In genomic region chr19:6285226-6285625, GRCm38 (mm10) we compare ENCODE assay signal across 12 mouse cellular contexts. TPM values are rescaled to one million over a fixed set of nuclear protein-coding genes. Genes with fewer than 3 reads are reported as not detected.
DNase-seq lines count a peak whose midpoint lies in the region; ATAC-seq and TF ChIP-seq lines count a peak whose summit lies in the region.
"Had no signal": no experiment of that assay in that cellular context is flagged by ENCODE, and none has a peak within 500 bp of the region (broad histone marks: within the 10 kb centered on the region; RNA-seq: fewer than 3 reads in every experiment).

No protein-coding gene starts in this region.

- no peaks in the 10 kb centered on the region for H3K9me3 ChIP-seq in heart, embryonic 12.5 days (replicated peaks)
- no peaks in the 10 kb centered on the region for H3K9me3 ChIP-seq in CH12.LX (replicated peaks; ENCODE audit: low read length)
- H3K9me3 ChIP-seq: hindbrain, embryonic 12.5 days; midbrain, embryonic 12.5 days; neural tube, embryonic 13.5 days had no signal

- intact Hi-C loops in heart, postnatal 25 days (cut with DNase I), result no loop called here
- intact Hi-C loops in left cerebral cortex, postnatal 4 days (cut with DNase I), result no loop called here

- H3K36me3 ChIP-seq in heart, embryonic 12.5 days, result peaks cover 52% of the 10 kb centered on the region
- peaks cover 89 to 94% of the 10 kb centered on the region in 2 experiments for H3K36me3 ChIP-seq in CH12.LX (replicated peaks in 1 of 2; ENCODE audit: control insufficient read depth in 1 of 2, insufficient read depth in 1 of 2, low read length in 1 of 2)

- no peaks in the 10 kb centered on the region for H3K27me3 ChIP-seq in heart, embryonic 12.5 days (replicated peaks)
- H3K27me3 ChIP-seq in CH12.LX (replicated peaks), result no peaks in the 10 kb centered on the region
- H3K27me3 ChIP-seq: hindbrain, embryonic 12.5 days; midbrain, embryonic 12.5 days; neural tube, embryonic 13.5 days had no signal

- no peak for TF ChIP-seq POLR2A in CH12.LX (IDR thresholded peaks at IDR 0.05; ENCODE audit: low read depth, low read length)
- TF ChIP-seq POLR2A in bone marrow, adult 2 months (IDR thresholded peaks at IDR 0.05; ENCODE audit: borderline replicate concordance, control insufficient read depth, low read depth, low read length), result no peak

- TF ChIP-seq CTCF in CH12.LX (conservative IDR thresholded peaks at IDR 0.05 in 1 of 2, IDR thresholded peaks at IDR 0.05 in 1 of 2; ENCODE audit: low read depth in 2 of 2, low read length in 2 of 2), result no peak
- no peak for TF ChIP-seq CTCF in bone marrow, adult 2 months (IDR thresholded peaks at IDR 0.05; ENCODE audit: control insufficient read depth, insufficient read depth, low read length)

- WGBS in heart, embryonic 12.5 days, result 48% methylated on average over 8 of the region's 8 CpGs
- WGBS in bone marrow, adult 2 months, result 71% methylated on average over 8 of the region's 8 CpGs

- H3K79me2 ChIP-seq in CH12.LX (replicated peaks; ENCODE audit: control insufficient read depth, extremely low read depth, insufficient read depth, poor library complexity, severe bottlenecking), result peaks cover 87% of the 10 kb centered on the region

- peak overlapping the region; percentile 54 for H3K4me2 ChIP-seq in heart, embryonic 12.5 days
- H3K4me2 ChIP-seq in CH12.LX (ENCODE audit: insufficient read depth, low read depth, poor library complexity, severe bottlenecking), result no peak overlapping the region
- H3K4me2 ChIP-seq: hindbrain, embryonic 12.5 days; midbrain, embryonic 12.5 days; neural tube, embryonic 13.5 days had no signal

- in situ Hi-C loops in CH12.LX (cut with MboI; ENCODE audit: low pct_ligation_motif_present, low pct_unique_long_range_greater_than_20kb, low sequenced_read_pairs), result no loop called here

- ATAC-seq in heart, embryonic 12.5 days (ENCODE audit: insufficient number of reproducible peaks, low FRiP score), result peak; percentile 39; the same call in 1 of the 2 replicates
- ATAC-seq: activated CD4-positive, CD25-positive, alpha-beta regulatory T cell, adult 4 months had no signal

- peak overlapping the region; percentile 92 for H3K27ac ChIP-seq in heart, embryonic 12.5 days (ENCODE audit: poor library complexity, severe bottlenecking)
- peak overlapping the region; percentile 85 for H3K27ac ChIP-seq in CH12.LX (ENCODE audit: insufficient read depth, low read depth)
- peak overlapping the region; percentile 5 for H3K27ac ChIP-seq in bone marrow, adult 2 months (ENCODE audit: control insufficient read depth, insufficient read depth, low read depth, low read length, poor library complexity)
- H3K27ac ChIP-seq: hindbrain, embryonic 12.5 days; midbrain, embryonic 12.5 days; neural tube, embryonic 13.5 days had no signal

- TF ChIP-seq EP300 in CH12.LX (IDR thresholded peaks at IDR 0.05; ENCODE audit: low read length), result no peak

- H3K9ac ChIP-seq in heart, embryonic 12.5 days, result peak overlapping the region; percentile 50; the same call in 1 of the 2 replicates
- H3K9ac ChIP-seq in CH12.LX (ENCODE audit: insufficient read depth, low read depth), result peak overlapping the region; percentile 25; the same call in 1 of the 2 replicates
- H3K9ac ChIP-seq: hindbrain, embryonic 12.5 days; neural tube, embryonic 13.5 days had no signal

- peak overlapping the region; percentile 15 for H3K4me3 ChIP-seq in heart, embryonic 12.5 days
- H3K4me3 ChIP-seq in CH12.LX (replicated peaks in 1 of 3; ENCODE audit: low read depth in 2 of 3, low read length in 2 of 3, poor library complexity in 1 of 3), result no peak overlapping the region
- no peak overlapping the region for H3K4me3 ChIP-seq in bone marrow, adult 2 months (replicated peaks; ENCODE audit: control insufficient read depth, low read depth, low read length)
- H3K4me3 ChIP-seq: hindbrain, embryonic 12.5 days; midbrain, embryonic 12.5 days; neural tube, embryonic 13.5 days had no signal

- dilution Hi-C loops in CH12.LX (cut with MboI; ENCODE audit: extremely low pct_ligation_motif_present, extremely low pct_unique_long_range_greater_than_20kb, low sequenced_read_pairs), result no loop called here

- no peak for TF ChIP-seq RAD21 in CH12.LX (IDR thresholded peaks at IDR 0.05; ENCODE audit: low read depth, low read length)

- peaks cover 92% of the 10 kb centered on the region for H3K4me1 ChIP-seq in heart, embryonic 12.5 days (replicated peaks)
- H3K4me1 ChIP-seq in CH12.LX (ENCODE audit: control insufficient read depth in 1 of 2, insufficient read depth in 2 of 2), result peaks cover 61 to 94% of the 10 kb centered on the region in 2 experiments
- peaks cover 1% of the 10 kb centered on the region for H3K4me1 ChIP-seq in bone marrow, adult 2 months (ENCODE audit: control insufficient read depth, insufficient read depth, low read length)

- DNase-seq in heart, postnatal 25 days (ENCODE audit: low spot score), result no peak
- DNase-seq in CH12.LX (ENCODE audit: extremely low read depth), result no peak
- peak; percentile 71 for DNase-seq in liver
- DNase-seq in thymus, postnatal 14 days, result no peak
- DNase-seq in right cerebral cortex, postnatal 25 days, result no peak
- DNase-seq in left cerebral cortex, postnatal 4 days, result no peak

TF ChIP-seq in CH12.LX, 34 proteins besides CTCF, POLR2A, EP300 and RAD21:
- TF ChIP-seq ELF1 (IDR thresholded peaks at IDR 0.05; ENCODE audit: low read depth, low read length) (no peak), MEF2A (IDR thresholded peaks at IDR 0.05; ENCODE audit: borderline replicate concordance, low read depth, low read length) (no peak)

RNA-seq across cellular contexts. Expression of gene Ehd1, which starts 8.7 kb away (rescaled TPM):
- 87.0 and 88.7 TPM in 2 replicates for polyA plus RNA-seq in heart, embryonic 12.5 days (2016; fragmentation: Nextera tagmentation; extraction: Ambion mirVana)
- total RNA-seq in heart, postnatal 25 days (2021), result 100 to 1,000 TPM; 119 to 139 TPM
- 231 and 400 TPM in 2 replicates for total RNA-seq in CH12.LX (2012; rRNA removed)
- total RNA-seq in CH12.LX (2014; rRNA removed), result 97.4 and 131 TPM in 2 replicates
- polyA plus RNA-seq in CH12.LX (2012; ENCODE audit: insufficient read length, low read depth), result 245 and 301 TPM in 2 replicates
- polyA plus RNA-seq in bone marrow, adult 2 months (2011; ENCODE audit: insufficient read depth, insufficient read length, low replicate concordance, missing spikeins), result 40.0 and 63.1 TPM in 2 replicates
- total RNA-seq in left cerebral cortex, postnatal 4 days (2021), result 10 to 100 TPM; 87.1 to 87.7 TPM

RNA-seq across cellular contexts. Expression of gene Cdc42bpg, which starts 21.0 kb away (rescaled TPM):
- 0.34 and 0.44 TPM in 2 replicates for polyA plus RNA-seq in heart, embryonic 12.5 days (2016; fragmentation: Nextera tagmentation; extraction: Ambion mirVana)
- 10 to 100 TPM in 1 of 2 experiments, 1 to 10 TPM in 1; 9.4 to 12.0 TPM for total RNA-seq in heart, postnatal 25 days (2021)
- total RNA-seq in CH12.LX (2012; rRNA removed) (4.1 and 4.2 TPM in 2 replicates), CH12.LX (2014; rRNA removed) (0.65 and 0.79 TPM in 2 replicates)
- polyA plus RNA-seq in CH12.LX (2012; ENCODE audit: insufficient read length, low read depth), result 2.3 and 2.6 TPM in 2 replicates
- 7.2 and 13.6 TPM in 2 replicates for polyA plus RNA-seq in bone marrow, adult 2 months (2011; ENCODE audit: insufficient read depth, insufficient read length, low replicate concordance, missing spikeins)
- 1 to 10 TPM; 5.0 to 5.7 TPM for total RNA-seq in left cerebral cortex, postnatal 4 days (2021)

RNA-seq across cellular contexts. Expression of gene Atg2a, which starts 43.8 kb away (rescaled TPM):
- 10.9 and 13.0 TPM in 2 replicates for polyA plus RNA-seq in heart, embryonic 12.5 days (2016; fragmentation: Nextera tagmentation; extraction: Ambion mirVana)
- total RNA-seq in heart, postnatal 25 days (2021), result 10 to 100 TPM; 22.0 to 22.2 TPM
- 9.5 and 10.0 TPM in 2 replicates for total RNA-seq in CH12.LX (2012; rRNA removed)
- 2.3 and 2.8 TPM in 2 replicates for total RNA-seq in CH12.LX (2014; rRNA removed)
- polyA plus RNA-seq in CH12.LX (2012; ENCODE audit: insufficient read length, low read depth), result 9.4 and 13.9 TPM in 2 replicates
- 17.0 and 36.4 TPM in 2 replicates for polyA plus RNA-seq in bone marrow, adult 2 months (2011; ENCODE audit: insufficient read depth, insufficient read length, low replicate concordance, missing spikeins)
- total RNA-seq in left cerebral cortex, postnatal 4 days (2021), result 10 to 100 TPM; 29.3 to 29.7 TPM

RNA-seq across cellular contexts. Expression of gene Men1, which starts 49.6 kb away (rescaled TPM):
- 48.7 and 52.1 TPM in 2 replicates for polyA plus RNA-seq in heart, embryonic 12.5 days (2016; fragmentation: Nextera tagmentation; extraction: Ambion mirVana)
- total RNA-seq in heart, postnatal 25 days (2021), result 10 to 100 TPM; 12.4 to 14.5 TPM
- total RNA-seq in CH12.LX (2012; rRNA removed) (42.9 and 43.0 TPM in 2 replicates), CH12.LX (2014; rRNA removed) (23.5 and 24.9 TPM in 2 replicates)
- polyA plus RNA-seq in CH12.LX (2012; ENCODE audit: insufficient read length, low read depth), result 50.7 and 67.8 TPM in 2 replicates
- polyA plus RNA-seq in bone marrow, adult 2 months (2011; ENCODE audit: insufficient read depth, insufficient read length, low replicate concordance, missing spikeins), result 17.7 and 33.1 TPM in 2 replicates
- total RNA-seq in left cerebral cortex, postnatal 4 days (2021), result 10 to 100 TPM; 81.1 to 81.4 TPM

RNA-seq across cellular contexts. Expression of gene Ppp2r5b, which starts 49.6 kb away (rescaled TPM):
- 29.8 and 31.0 TPM in 2 replicates for polyA plus RNA-seq in heart, embryonic 12.5 days (2016; fragmentation: Nextera tagmentation; extraction: Ambion mirVana)
- 10 to 100 TPM; 33.6 to 38.0 TPM for total RNA-seq in heart, postnatal 25 days (2021)
- total RNA-seq in CH12.LX (2012; rRNA removed) (7.8 and 9.8 TPM in 2 replicates), CH12.LX (2014; rRNA removed) (2.8 and 3.0 TPM in 2 replicates)
- 3.4 and 4.1 TPM in 2 replicates for polyA plus RNA-seq in CH12.LX (2012; ENCODE audit: insufficient read length, low read depth)
- polyA plus RNA-seq in bone marrow, adult 2 months (2011; ENCODE audit: insufficient read depth, insufficient read length, low replicate concordance, missing spikeins), result 21.0 and 43.9 TPM in 2 replicates
- total RNA-seq in left cerebral cortex, postnatal 4 days (2021), result 100 to 1,000 TPM; 189 to 193 TPM

Comparison
In these comparisons a context has a peak if more than half of its experiments do, and no peak if none do; other contexts are left out.
1. H3K27ac ChIP-seq: peak in every context shown above with its lines; median percentile 92 in heart, embryonic 12.5 days; 85 in CH12.LX; 5 in bone marrow, adult 2 months.